Mouse (Mus musculus): ENCODE measurements around the gene Cp. TPM values are rescaled to one million over a fixed set of nuclear protein-coding genes. Genes with fewer than 3 reads are reported as not detected.
"Not testable (repeated sequence)": the region's sequence is repeated elsewhere in the genome, so short reads cannot be mapped to it uniquely, and the experiment has no call there.

Cp gene
- polyA plus RNA-seq, 1 experiment = 9.3 TPM

DNA sequence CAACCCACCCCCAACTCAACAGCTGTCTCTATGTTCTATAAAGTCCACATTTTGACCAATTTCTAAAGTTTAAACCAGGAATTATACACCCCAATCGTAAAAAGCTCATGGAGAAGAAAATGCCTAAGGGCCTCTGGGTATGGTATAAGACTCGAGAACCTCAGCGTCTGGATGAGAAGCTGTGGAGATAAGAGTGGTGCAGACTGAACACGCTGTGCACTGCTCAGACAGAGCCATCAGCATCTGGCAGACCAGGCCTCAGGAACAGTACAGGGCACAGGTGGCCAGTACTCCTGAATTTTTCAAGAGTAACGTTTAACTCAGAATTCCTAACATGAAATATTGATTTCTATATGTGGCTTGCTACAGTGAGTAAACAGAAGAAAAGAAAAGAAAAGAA is 50.9 kb downstream of the Cp start:
- no peak for DNase-seq (ENCODE audit: low read depth)
- no peak for TF ChIP-seq POLR2A (IDR thresholded peaks at IDR 0.05; ENCODE audit: borderline replicate concordance, extremely low read depth, insufficient read depth, insufficient read length, poor library complexity, severe bottlenecking)
- no peak for TF ChIP-seq CTCF (IDR thresholded peaks at IDR 0.05; ENCODE audit: borderline replicate concordance, extremely low read depth, insufficient read depth, insufficient read length)

DNA sequence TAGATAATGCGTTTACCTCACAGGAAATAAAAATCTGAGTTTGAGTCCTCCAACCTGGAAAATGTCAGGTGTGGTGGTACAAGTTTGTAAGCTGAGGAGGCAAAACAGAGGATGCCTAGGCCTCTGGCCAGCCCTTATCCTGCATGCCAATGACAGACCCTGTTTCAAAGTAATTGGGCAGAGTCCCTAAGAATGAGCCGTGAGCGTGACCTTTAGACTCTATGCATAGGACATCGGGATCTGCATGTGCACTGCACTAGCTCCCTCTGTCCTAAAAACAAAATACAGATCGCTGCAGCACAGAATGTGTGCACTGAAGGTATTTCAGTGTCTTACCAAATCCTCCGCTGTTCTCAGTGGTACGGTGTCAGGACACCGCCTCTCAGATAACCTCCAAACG is 53.6 kb downstream of the Cp start:
- DNase-seq (ENCODE audit: low read depth) = no peak
- TF ChIP-seq CTCF (IDR thresholded peaks at IDR 0.05; ENCODE audit: borderline replicate concordance, extremely low read depth, insufficient read depth, insufficient read length) = no peak
- no peak for TF ChIP-seq POLR2A (IDR thresholded peaks at IDR 0.05; ENCODE audit: borderline replicate concordance, extremely low read depth, insufficient read depth, insufficient read length, poor library complexity, severe bottlenecking)

DNA sequence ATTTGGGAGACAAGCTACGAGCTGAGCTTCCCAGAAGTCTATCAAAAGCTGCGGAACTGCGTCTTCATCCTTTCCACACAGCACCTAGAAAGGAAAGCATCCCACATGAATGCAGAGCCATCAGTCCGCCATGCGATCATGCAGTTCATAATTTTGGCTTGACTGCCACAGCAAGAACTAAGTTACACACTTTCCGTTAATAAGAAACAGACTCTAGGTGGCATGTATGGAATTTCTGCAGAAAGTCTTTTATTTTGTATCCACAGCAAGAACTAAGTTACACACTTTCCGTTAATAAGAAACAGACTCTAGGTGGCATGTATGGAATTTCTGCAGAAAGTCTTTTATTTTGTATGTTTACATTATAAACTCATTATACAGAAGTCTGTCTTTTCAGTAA is 54.1 kb downstream of the Cp start:
- DNase-seq (ENCODE audit: low read depth) = not testable (repeated sequence)

DNA sequence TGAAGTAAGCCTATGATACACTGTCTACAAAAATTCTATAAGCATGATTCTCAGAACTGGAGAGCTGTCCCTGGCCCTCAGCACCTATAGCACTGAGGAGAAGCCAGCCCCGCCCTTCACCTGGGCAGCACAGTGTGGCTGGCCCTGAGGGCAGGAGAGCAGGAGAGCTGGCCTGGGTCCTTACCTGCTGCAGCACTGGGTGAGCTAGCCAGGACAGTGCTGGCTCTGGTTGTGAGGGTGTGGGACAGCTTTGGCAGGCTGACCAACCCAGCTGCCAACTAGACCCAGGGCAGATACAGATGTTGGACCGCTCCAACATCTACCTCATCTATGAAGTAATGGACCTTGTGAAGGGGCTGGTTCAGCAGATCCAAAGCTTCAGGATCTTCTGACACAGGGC is 57.6 kb downstream of the Cp start:
- DNase-seq (ENCODE audit: low read depth) = no peak
- TF ChIP-seq CTCF (IDR thresholded peaks at IDR 0.05; ENCODE audit: borderline replicate concordance, extremely low read depth, insufficient read depth, insufficient read length) = no peak
- no peak for TF ChIP-seq POLR2A (IDR thresholded peaks at IDR 0.05; ENCODE audit: borderline replicate concordance, extremely low read depth, insufficient read depth, insufficient read length, poor library complexity, severe bottlenecking)

GRCm38 (mm10) chr3:20018076-20018475 is 61.2 kb downstream of the Cp start:
- no peak for DNase-seq (ENCODE audit: low read depth)
- TF ChIP-seq POLR2A (IDR thresholded peaks at IDR 0.05; ENCODE audit: borderline replicate concordance, extremely low read depth, insufficient read depth, insufficient read length, poor library complexity, severe bottlenecking) (no peak), CTCF (IDR thresholded peaks at IDR 0.05; ENCODE audit: borderline replicate concordance, extremely low read depth, insufficient read depth, insufficient read length) (no peak)

DNA sequence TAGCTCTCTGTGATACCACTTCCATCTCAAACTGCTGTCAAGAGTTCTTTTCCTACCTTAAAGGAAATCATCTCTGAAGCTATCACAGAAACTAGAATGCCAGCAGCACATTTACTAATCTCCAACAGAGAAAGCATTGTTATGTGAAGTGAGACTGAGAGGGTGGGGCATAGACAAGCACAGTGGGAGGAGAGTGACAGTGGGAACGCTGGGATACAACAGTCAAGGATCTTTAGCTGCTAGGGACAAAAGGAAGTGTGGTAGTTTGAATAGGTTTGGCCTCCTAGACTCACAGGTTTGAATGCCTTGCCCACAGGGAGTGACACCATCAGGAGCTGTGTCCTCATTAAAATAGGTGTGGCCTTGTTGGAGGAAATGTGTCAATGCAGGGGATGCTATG is 67.0 kb downstream of the Cp start:
- no peak for TF ChIP-seq CTCF (IDR thresholded peaks at IDR 0.05; ENCODE audit: borderline replicate concordance, extremely low read depth, insufficient read depth, insufficient read length)
- TF ChIP-seq POLR2A (IDR thresholded peaks at IDR 0.05; ENCODE audit: borderline replicate concordance, extremely low read depth, insufficient read depth, insufficient read length, poor library complexity, severe bottlenecking) = no peak

DNA sequence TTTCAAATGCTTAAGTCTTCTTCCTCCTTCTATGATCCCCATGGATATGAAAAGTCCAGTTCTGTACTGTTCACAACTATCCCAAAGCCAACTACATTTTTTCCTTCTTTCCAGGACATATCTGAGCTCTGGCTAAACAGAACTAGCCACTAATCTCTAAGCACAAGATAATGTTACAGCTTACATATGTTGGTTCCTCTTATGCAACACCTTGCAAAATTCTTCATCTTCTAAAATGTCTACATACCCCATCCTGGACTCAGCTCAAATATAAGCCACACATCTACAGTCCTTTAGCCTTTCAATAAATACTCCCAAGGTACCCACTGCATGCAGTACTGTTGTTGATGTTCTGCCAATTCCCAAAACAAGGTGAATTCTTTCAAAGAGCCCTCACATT is 69.6 kb downstream of the Cp start:
- DNase-seq (ENCODE audit: low read depth) = no peak
- TF ChIP-seq CTCF (IDR thresholded peaks at IDR 0.05; ENCODE audit: borderline replicate concordance, extremely low read depth, insufficient read depth, insufficient read length) (no peak), POLR2A (IDR thresholded peaks at IDR 0.05; ENCODE audit: borderline replicate concordance, extremely low read depth, insufficient read depth, insufficient read length, poor library complexity, severe bottlenecking) (no peak)

More for the DNA sequence above, 67.0 kb downstream of the Cp start:
- DNase-seq (ENCODE audit: low read depth) = no peak

- TF ChIP-seq CTCF (IDR thresholded peaks at IDR 0.05; ENCODE audit: borderline replicate concordance, extremely low read depth, insufficient read depth, insufficient read length) (no peak), POLR2A (IDR thresholded peaks at IDR 0.05; ENCODE audit: borderline replicate concordance, extremely low read depth, insufficient read depth, insufficient read length, poor library complexity, severe bottlenecking) (no peak)
- no peak for DNase-seq (ENCODE audit: low read depth)
These were observed 70.3 kb downstream of the Cp start for GRCm38 (mm10) chr3:20026996-20027689.

- no peak for TF ChIP-seq CTCF (IDR thresholded peaks at IDR 0.05; ENCODE audit: borderline replicate concordance, extremely low read depth, insufficient read depth, insufficient read length)
- TF ChIP-seq POLR2A (IDR thresholded peaks at IDR 0.05; ENCODE audit: borderline replicate concordance, extremely low read depth, insufficient read depth, insufficient read length, poor library complexity, severe bottlenecking) = no peak
- DNase-seq (ENCODE audit: low read depth) = no peak
These were observed 70.9 kb downstream of the Cp start for GRCm38 (mm10) chr3:20027788-20028187.

DNA sequence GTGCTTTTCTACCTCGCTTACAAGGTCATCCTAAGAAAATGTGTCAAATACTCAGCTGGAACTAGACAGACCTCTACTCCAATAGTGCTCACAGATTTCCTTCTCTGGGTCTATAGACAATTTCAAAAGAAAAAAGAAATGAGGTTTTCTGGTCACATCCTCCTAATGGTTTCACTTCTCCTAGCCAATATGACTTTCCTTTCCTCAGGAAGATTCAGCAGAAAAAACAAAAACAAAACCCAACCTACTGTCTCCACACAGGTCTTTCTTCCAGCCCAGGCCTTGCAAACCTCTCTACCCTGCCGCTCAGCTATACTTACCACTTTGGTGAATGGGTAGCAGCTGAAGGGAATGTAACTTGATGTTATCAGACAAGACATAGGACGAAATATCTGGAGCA is 71.8 kb downstream of the Cp start:
- TF ChIP-seq POLR2A (IDR thresholded peaks at IDR 0.05; ENCODE audit: borderline replicate concordance, extremely low read depth, insufficient read depth, insufficient read length, poor library complexity, severe bottlenecking) (no peak), CTCF (IDR thresholded peaks at IDR 0.05; ENCODE audit: borderline replicate concordance, extremely low read depth, insufficient read depth, insufficient read length) (no peak)
- no peak for DNase-seq (ENCODE audit: low read depth)

- no peak for DNase-seq (ENCODE audit: low read depth)
- no peak for TF ChIP-seq POLR2A (IDR thresholded peaks at IDR 0.05; ENCODE audit: borderline replicate concordance, extremely low read depth, insufficient read depth, insufficient read length, poor library complexity, severe bottlenecking)
- TF ChIP-seq CTCF (IDR thresholded peaks at IDR 0.05; ENCODE audit: borderline replicate concordance, extremely low read depth, insufficient read depth, insufficient read length) = no peak
These were observed 74.0 kb downstream of the Cp start for GRCm38 (mm10) chr3:20030807-20031206.

DNA sequence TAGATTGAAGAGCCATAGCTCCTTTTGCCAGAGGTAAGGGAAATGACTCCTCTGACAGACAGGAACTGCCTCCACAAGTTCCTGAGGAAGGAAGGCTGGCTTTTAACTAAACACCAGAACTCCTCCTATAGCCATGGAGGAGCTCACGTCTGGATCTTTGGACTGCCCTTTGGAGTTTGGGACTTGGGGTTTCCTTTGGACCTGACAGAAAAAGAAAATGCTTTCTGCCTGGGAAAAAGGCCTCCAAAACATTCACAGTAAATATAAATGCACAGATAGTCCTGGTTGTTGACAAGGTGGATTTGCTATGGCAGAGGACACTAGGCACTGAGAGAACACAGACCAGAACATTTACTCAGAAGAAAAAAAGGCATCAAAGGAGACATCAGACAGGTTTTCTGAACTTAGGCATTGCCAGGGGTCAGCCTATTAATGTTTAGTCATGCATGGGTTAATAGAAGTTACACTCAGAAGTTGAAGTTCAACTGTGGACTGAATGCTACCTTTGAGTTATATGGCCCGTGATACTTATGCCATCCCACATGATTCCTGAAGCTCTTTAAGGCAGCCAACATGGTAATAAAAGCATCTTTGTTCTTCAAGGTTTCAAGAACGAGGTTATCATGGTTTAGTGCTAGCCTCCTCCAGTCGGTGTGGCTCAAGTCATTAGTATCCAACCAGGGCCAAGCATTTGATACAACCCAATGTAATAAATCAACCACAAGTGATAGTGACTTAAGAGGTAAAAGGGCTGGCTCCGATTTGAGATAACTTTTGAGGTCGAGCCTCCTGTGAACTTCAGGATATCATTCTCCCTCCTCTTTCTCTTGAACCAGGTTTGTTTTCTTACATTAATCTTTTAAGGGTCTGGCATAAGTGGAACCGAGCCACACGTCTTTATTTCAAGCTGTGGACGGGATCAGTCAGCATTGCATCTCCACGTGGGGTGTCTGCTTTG is 77.2 kb downstream of the Cp start:
- TF ChIP-seq POLR2A (IDR thresholded peaks at IDR 0.05; ENCODE audit: borderline replicate concordance, extremely low read depth, insufficient read depth, insufficient read length, poor library complexity, severe bottlenecking) = no peak
- no peak for DNase-seq (ENCODE audit: low read depth)

Measured in brain, embryonic 14.5 days (tissue).